ENCODE assay signal across 21 mouse cellular contexts in the genomic region with DNA sequence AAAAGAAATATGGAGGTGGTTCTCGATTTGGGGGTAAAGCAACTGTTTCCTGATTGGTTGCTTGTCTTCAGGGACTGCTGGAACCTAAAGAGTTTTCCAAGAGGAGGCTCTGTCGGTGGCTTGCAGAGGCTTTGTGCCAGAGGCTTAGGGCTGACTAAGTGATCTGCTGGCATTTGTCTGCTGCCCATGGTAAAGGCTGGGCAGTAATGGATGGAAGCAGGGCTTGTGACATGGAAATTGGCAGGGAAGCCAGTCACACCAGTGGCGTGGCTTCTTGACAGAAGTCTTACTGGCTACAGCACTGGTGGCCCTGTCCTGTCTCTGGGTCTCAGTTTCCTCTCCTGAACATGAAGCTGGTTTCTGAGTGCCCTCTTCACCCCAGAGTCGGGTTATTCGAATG. TPM values are rescaled to one million over a fixed set of nuclear protein-coding genes. Genes with fewer than 3 reads are reported as not detected.
DNase-seq lines count a peak whose midpoint lies in the region; ATAC-seq lines count a peak whose summit lies in the region.
"Had no signal": no experiment of that assay in that cellular context is flagged by ENCODE, and none has a peak within 500 bp of the region (broad histone marks: within the 10 kb centered on the region; RNA-seq: fewer than 3 reads in every experiment).

No protein-coding gene starts in this region.

- ATAC-seq in heart, embryonic 12.5 days (ENCODE audit: insufficient number of reproducible peaks, low FRiP score) = no peak
- ATAC-seq: activated CD4-positive, CD25-positive, alpha-beta regulatory T cell, adult 4 months; CD4-positive, CD25-positive, alpha-beta regulatory T cell, adult 4 months; forebrain, embryonic 13.5 days; forebrain, embryonic 15.5 days; forebrain, postnatal 0 days; Patski had no signal

- DNase-seq in cerebellum, postnatal 14 days = peak; percentile 57 to 72
- no peak for DNase-seq in cerebellum, adult 9-11 months
- peak; percentile 88 for DNase-seq in heart, adult 11 months
- DNase-seq in 3134 (ENCODE audit: extremely low read depth, insufficient read length, low spot score) = peak; percentile 32
- no peak for DNase-seq in spleen, postnatal 14 days (ENCODE audit: low spot score in 2 of 2)
- DNase-seq: adrenal gland, adult 8-10 months; adrenal gland, postnatal 14 days; adrenal gland, postnatal 36 days; B cell, adult 2 months; cerebellum, adult 11-12 months; cerebellum, adult 9-10 months; forebrain, postnatal 0 days had no signal

- no peaks in the 10 kb centered on the region for H3K9me3 ChIP-seq in heart, embryonic 12.5 days (replicated peaks)
- H3K9me3 ChIP-seq: embryonic facial prominence, embryonic 10.5 days; embryonic facial prominence, embryonic 12.5 days; forebrain, embryonic 13.5 days; forebrain, embryonic 15.5 days; G1E had no signal

- no peak overlapping the region for H3K4me2 ChIP-seq in heart, embryonic 12.5 days
- H3K4me2 ChIP-seq: embryonic facial prominence, embryonic 12.5 days; forebrain, embryonic 13.5 days; forebrain, embryonic 15.5 days had no signal

- no peaks in the 10 kb centered on the region for H3K27me3 ChIP-seq in heart, embryonic 12.5 days (replicated peaks)
- H3K27me3 ChIP-seq: embryonic facial prominence, embryonic 12.5 days; forebrain, embryonic 13.5 days; forebrain, embryonic 15.5 days; Patski had no signal

- peaks cover 26% of the 10 kb centered on the region for H3K4me1 ChIP-seq in heart, embryonic 12.5 days (replicated peaks)
- H3K4me1 ChIP-seq: forebrain, embryonic 13.5 days; forebrain, embryonic 15.5 days had no signal

- H3K36me3 ChIP-seq in heart, embryonic 12.5 days = no peaks in the 10 kb centered on the region
- H3K36me3 ChIP-seq: embryonic facial prominence, embryonic 10.5 days; embryonic facial prominence, embryonic 12.5 days; forebrain, embryonic 15.5 days; G1E had no signal

- H3K9ac ChIP-seq in heart, embryonic 12.5 days = no peak overlapping the region
- H3K9ac ChIP-seq: embryonic facial prominence, embryonic 12.5 days; forebrain, embryonic 13.5 days; forebrain, embryonic 15.5 days; forebrain, postnatal 0 days had no signal

- H3K4me3 ChIP-seq in heart, embryonic 12.5 days = no peak overlapping the region
- H3K4me3 ChIP-seq: embryonic facial prominence, embryonic 10.5 days; embryonic facial prominence, embryonic 12.5 days; forebrain, embryonic 13.5 days; forebrain, embryonic 15.5 days had no signal

- H3K27ac ChIP-seq in heart, embryonic 12.5 days (ENCODE audit: poor library complexity, severe bottlenecking) = no peak overlapping the region
- H3K27ac ChIP-seq: embryonic facial prominence, embryonic 10.5 days; embryonic facial prominence, embryonic 12.5 days; forebrain, embryonic 13.5 days; forebrain, embryonic 15.5 days had no signal

- WGBS in heart, embryonic 12.5 days = 87% methylated on average over 5 of the region's 5 CpGs

RNA-seq across cellular contexts. Expression of a gene that starts 49.2 kb away (rescaled TPM):
- polyA plus RNA-seq in heart, embryonic 12.5 days (2016; fragmentation: Nextera tagmentation; extraction: Ambion mirVana) = 227 and 231 TPM in 2 replicates

Comparison
In these comparisons a context has a peak if more than half of its experiments do, and no peak if none do; other contexts are left out.
1. DNase-seq: peak in cerebellum, postnatal 14 days (2 of 2), heart, adult 11 months (single experiment) and 3134 (single experiment); none in cerebellum, adult 9-11 months (single experiment) and spleen, postnatal 14 days (0 of 2).